Mouse (Mus musculus) cerebellum, adult 9-10 months (tissue): ENCODE results near the gene Epor.

Experiments
- DNase-seq: peaks from one replicate; pipeline ENCODE4 v3.0.0; 2022

The Epor gene

DNA sequence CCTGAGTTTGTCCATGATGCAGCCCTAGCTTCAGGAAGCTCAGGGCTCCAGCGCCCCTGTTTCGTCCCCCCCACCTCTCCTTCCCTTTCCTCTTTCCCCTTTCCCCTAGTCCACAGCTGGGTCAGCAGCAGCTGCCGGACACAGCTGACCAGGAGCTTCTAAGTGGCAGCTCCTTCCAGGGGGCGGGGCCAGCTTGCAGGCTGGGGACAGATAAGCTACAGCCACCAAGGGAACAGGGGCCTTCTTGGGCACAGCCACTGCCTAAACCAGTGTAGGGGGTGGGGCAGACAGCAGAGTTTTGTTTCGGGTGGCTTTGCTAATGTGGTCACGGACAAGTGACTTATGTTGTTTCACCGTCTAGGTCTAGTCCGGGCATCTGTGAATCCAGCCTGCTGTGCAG is at the start of gene Epor:
Gene Epor (minus strand): TSS at position 90 of the 400 bp plus-strand sequence.
- no peak for DNase-seq

DNA sequence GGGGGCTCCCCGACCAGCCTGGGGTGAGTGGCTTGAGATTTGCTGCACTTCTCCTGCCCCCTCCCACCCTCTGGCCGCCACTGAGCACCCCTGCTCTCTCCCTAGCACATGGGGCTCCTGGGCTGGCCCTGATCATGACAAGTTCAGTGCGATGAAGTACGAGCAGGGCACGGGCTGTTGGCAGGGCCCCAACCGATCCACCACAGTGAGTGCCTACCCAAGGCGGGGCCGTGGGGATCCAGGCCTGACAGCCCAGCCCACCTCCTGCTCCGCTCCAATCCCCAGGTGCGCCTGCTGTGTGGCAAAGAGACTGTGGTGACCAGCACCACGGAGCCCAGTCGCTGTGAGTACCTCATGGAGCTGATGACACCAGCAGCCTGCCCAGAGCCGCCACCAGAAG is 49.4 kb upstream of the Epor start:
- no peak for DNase-seq

DNA sequence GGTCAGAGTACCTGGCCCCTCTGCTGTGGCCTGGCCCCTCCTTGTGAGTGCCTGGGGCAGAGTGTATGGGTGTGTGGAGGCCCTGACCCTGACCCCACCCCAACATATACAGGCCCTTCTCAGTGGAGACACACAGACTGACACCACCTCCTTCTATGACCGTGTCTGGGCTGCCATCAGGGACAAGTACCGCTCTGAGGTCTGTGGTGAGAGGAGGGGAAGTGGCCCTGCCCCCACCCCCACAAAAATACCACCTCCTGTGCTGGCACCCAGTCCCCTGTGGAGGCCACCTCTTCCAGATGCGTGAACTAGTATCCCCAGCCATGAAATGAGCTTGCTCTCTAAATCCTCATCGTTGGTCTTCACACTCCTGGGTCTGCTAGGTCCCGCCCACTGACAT is 47.7 kb upstream of the Epor start:
- no peak for DNase-seq

DNA sequence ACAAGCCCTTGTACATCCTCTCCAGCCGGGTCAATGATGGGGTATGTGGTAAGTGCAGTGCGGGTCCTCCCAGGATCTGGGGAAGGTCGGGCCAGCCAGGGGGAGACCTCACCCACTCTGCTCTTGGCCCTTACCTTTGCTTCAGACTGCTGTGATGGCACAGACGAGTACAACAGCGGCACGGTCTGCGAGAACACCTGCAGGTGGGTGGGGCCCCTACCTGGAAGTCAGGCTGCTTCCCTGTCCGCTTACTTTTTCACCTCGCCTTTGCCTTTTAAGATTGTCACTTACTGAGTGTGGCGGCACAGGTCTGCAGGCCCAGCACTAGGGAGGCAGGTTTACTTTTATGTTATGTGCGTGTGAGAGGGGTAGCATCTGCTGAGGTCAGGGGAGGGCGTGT is 41.2 kb upstream of the Epor start:
- DNase-seq = no peak

DNA sequence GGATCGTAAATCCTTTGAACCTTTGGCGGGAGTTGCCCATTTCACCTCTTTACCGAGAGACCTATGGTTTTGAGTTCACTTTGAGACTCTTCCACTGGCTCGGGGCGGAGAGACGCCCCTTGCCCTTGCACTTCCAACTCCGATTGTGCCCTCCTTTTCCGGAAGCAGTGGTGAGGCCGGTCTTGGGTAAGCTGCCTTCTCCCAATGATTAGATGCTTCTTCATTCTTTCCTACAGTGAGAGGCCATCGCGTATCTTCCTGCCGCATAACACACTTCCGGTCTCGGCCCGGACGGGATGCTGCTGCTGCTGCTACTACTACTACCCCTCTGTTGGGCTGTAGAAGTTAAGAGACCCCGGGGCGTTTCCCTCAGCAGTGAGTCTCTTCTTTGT is 39.9 kb upstream of the Epor start:
- no peak for DNase-seq

DNA sequence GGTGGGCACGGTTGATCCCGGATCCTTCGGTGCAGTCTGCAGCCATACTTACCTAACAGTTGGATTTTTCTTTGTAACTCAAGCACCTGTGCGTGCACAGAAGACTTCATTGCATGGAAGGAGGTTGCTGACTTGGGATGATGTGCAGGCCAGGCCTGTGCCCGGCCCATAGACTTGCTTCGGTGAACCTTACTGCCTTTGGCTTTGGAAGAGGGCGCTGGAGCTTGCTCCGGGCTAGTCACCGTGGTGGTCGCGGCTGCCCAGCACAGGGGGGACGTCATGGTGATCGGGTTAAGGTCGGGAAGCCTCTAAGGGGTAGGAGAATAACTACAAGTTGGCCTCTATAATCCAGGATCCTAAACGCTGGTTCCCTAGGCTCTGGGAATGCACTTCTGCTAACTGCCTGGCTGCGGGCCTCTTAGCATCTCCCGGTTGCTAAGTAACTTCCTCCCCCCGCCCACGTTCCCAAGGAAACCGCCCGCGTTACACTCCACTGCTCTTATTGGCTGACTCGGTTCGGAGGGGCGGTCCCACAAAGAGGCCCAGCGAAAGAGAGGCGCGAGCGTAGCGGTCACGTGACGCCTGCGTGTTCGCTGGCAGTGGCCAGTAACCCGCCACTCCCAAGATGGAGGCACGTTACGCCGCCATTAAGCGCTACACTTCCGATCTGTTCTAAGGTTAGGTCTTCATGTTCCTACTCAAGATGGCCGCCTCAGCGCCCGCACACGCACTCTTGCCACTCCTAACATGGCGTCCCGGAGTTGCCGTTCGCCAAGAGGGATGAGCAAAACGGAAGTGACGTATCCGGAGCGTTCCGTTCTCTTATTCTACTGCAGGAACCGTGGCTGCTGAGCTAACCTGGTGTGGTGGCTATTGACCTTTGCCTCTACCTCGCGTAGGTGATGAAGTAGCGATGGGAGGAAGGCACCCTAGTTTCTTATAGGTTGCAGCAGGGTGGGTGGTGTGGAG is 39.2 kb upstream of the Epor start, which contains the start of the genes Ccdc151 and Prkcsh:
Gene Ccdc151 (minus strand): TSS at position 441 of the 969 bp plus-strand sequence.
Gene Prkcsh (plus strand): TSS at position 613 of the 969 bp plus-strand sequence.
- peak; percentile 99 for DNase-seq

DNA sequence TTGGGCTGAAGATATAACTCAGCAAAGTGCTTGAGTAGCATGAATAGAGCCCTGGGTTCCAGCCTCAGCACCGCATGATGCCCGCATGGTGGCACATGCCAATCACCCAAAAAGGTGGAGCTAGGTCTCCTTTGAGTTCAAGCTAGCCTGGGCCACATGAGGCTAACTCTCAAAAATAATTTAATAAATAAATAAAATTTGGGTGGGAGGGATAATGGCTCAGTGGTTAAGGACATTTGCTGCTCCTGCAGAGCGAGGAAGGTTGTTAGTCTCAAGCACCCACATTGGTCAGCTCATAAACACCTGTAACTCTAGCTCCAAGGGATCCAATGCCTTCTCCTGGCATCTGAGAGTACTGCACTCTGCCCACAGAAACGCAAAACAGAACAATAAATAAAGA is 38.3 kb upstream of the Epor start:
- no peak for DNase-seq

DNA sequence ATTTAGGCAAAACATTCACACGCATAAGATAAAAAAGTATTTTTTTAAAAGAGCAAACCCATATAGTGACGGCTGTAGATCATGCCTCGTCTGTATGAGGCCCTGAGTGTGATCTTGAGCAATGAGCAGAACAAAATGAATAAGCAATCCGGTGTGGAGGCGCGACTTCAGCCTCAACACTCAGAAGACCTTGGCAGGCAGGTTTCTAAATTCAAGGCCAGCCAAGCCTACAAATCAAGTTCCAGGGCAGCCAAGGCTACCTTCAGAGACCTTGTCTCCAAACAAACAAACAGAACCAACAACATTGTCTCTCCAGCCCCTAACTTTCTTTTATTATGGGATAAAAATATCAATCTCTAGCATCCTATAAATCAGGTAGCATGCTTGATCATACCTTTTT is 37.0 kb upstream of the Epor start:
- no peak for DNase-seq

DNA sequence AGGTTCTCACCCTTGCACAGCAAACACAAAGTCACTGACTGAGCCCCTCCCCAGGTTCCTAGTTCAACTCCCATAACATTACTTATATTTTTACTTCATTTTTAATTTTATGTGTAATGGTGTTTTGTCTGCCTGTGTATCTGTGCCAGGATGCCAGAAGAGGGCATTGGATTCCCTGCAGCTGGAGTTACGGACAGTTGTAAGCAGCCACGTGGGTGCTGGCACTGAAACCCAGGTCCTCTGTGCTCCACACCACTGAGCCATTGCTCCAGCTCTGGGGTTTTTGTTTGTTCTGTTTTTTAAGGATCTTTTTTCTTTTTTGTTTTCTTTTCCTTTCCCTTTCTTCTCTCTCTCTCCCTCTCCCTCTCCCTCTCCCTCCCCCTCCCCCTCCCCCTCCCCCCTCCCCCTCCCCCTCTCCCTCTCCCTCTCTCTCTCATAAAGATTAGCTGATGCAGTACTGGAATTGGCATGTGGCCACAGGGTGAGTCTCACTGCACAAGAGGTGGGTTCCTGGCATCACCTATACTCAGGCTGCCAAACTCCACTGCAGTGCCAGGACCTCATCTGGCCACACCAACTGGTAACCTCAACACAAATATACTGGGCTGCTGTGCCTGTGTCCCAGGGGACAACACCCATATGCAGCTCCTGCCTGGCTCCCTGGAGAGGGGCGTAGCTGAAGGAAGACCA is 33.0 kb upstream of the Epor start:
- no peak for DNase-seq

DNA sequence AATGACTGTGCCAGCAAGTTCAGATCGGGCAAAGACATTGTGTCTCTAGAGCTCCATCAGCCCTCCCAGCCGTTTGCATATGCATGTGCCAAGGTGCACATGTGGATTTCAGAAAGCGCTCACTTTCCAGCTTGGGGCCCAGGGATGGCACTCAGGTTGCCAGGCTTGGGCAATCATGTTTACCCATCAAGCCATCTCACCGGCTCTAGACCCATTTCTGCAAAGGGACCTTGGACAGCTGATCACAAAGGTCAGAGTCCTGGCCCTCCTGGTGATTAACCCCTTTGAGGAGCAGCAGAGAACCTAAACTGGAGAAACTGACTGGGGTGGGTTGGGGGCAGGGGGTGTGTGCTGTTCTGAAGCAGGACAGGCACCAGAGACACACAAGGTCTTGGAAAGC is 28.9 kb upstream of the Epor start:
- no peak for DNase-seq

DNA sequence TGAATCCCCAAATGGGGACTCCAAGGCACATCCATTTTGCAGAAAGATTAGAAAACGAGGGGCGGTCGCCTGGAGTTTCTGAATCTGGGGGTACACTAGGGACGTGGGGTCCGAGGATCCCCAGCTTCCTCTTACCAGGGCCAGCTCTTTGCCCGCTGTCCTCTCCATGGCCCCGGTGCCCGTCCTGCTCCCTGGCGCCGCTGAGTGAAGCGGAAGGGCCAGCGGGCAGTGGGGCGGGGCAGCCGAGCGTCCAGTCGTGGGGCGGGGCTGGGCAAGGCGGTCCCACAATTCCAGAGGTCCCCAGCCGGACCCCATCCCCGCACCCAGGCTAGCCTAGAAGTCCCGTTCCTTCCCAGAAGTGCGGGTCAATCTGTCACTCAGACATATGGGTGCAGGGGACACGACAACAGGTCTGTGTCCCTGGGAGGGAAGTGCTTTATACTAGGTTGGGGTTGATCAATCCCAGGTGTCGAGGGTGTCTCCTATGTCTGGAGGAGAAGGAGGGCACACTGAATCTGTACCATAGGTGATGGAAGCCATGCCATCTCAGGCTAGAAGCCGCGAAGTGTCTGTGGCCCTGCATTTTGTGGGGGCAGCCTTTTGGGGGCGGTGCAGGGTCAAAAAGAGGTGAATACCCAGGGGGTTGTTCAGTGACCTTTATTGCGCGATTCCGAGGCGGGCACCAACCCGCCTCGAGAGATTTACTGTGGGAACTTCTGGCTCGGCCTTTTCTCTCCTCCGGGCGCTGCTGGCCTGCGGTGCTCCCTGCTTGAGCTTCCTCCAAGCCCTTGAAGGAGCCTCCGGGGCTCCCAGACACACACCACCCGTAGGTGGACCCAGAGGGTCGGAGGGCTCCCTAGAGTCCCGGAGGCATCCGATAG is 26.2 kb upstream of the Epor start, which contains the start of gene Rgl3:
Gene Rgl3 (minus strand): TSS at position 217 of the 881 bp plus-strand sequence.
- peak; percentile 81 for DNase-seq

DNA sequence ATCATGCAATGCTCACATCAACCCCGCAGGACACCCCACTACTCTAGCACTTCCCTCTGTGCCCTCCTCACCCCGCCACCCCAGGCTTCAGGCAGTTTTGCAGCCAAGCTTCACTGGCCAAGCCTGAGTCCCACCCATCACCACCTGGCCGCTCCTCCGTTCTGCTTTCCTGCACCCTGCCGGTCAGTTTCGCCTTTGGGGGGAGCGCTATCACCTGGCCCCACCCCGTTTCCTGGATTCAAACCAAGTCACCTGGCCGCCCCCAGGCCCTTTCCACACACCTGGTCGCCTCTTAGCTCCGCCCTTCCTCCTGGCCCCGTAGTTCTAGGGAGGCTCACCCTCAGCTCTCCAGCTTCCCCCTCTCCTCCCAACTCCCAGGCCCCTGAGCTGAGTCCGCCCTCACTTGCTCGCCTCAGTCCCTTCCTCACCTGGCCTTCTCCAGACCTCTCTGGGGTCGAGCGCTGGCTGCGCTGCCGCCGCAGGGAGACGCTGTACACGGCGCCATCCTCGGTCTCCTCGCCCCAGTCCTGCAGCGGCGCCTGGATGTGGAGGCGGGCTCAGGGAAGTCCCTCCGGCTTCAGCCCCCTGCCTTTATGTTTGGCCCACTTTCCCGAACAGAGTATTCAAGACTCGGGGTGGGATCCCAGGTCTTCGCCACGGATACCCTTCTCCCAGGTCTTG is 25.3 kb upstream of the Epor start:
- peak; percentile 78 for DNase-seq

DNA sequence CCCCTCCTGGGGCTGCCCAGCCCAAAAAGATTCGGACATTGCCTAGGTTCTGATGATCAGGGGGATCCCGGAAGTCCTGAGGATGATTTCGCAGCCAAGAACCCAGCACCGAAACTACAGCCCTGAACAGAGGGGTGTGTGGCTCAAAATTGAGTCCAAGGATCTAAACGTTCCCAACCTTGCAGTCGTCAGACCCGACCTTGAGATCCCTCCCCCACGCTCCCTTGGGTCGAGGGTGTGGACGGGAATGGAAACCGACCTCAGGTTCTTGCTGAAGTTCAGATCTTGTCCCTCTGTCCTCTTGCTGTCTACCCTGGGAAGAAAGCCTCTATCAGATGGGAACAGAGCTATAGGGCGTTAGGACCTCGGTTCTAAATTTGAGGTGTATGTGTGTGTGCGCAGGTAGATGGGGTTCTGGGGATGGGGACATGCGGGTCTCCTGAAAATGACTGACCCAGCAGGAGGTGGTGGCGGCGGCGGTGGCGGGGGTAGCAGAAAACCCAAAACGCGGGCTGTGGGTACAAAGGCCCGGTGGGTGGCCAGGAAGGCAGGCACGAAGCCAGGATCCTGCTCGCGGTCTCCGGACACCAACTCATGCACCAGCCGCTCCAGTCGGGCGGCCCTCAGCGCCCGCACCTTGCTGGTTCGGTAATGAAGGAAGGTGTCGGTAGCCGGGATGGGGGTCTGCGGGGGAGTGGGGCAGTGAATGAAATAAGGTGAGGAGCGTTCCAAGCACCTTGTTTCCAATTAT is 24.5 kb upstream of the Epor start:
- DNase-seq = peak; percentile 77

DNA sequence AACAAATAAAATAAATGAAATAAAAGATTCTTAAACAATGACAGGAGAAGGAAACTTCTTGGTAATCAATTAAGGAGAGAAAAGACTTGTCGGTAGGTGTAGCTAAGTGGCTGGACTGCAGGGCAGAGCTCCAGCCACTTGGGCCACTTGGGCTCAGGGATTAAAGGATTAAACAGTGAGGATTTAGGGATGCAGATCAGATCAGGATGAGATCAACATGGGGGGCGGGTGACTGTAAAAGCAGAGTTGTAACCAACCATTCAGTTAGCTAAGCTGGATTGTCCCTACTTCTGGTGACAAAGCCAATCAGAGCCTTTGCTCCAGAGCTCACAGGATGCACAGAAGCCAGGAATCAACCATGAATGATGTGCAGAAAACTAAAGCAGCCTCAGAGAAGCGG is 20.6 kb upstream of the Epor start:
- DNase-seq = no peak

DNA sequence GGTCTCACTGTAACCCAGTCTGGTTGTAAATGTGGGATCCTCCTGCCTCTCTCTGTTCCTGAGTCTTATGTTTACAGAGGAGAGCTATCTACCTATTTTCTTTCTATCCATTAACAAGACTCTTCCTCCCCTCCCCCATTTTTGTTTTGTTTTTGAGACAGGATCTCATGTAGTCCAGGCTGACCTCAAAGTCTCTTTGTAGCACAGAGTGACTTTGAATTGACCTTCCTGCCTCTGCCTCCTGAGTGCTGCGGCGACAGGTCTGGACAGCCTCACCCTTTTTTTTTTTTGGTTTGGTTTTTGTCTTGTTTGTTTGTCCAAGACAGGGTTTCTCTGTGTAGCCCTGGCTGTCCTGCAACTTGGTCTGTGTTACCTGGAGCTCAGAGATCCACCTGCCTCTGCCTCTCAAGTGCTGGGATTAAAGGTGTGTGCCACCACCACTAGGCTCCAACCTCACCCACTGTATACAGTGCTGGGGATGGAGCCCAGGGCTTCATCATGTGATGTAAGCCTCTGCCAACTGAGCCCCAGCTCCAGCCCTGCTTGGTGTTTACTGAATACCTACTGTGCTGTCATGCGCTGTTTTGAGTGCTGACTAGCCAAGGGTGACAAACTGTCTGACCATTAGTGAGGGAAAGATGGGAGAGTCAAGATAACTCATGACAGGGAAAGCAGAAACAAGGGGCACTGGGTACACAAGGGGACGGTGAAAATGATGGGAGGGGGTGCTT is 15.3 kb upstream of the Epor start:
- no peak for DNase-seq

DNA sequence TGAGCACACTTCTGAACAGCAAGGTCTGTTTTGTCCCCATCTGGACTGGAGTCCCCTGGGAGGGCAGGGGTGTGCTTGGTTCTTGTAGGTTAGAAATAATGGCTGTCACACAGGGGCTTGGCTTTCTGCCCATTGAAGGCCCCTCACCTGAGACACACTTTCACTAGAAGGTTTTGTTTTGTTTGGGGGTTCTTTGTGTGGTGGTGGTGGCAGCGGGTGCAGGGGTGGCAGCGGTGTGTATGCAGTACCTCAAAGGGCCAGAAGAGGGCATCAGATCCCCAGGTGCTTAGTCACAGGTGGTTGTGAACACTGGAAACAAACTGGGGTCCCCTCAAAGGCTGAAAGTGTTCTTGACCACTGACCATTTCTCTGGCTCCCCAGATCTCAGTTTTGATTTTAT is 14.7 kb upstream of the Epor start:
- no peak for DNase-seq

DNA sequence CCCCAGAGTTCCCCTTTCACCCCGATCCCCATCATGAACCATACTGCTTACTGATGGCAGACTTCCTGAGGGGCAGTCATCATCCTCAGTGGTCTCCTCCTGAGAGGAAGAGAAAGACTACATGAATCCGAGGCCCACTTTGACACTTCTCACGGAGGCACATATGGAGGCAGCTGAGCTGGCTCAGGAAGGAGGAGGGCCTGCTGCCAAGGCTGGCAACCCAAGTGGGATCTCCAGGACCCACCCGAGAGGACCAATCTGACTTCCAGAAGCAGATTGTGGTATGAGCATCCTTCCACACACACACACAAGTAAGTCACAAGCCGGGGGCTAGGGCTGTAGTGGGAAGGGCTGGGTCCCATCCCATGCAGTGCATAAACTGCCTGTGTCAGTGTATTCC is 14.0 kb upstream of the Epor start:
- no peak for DNase-seq

DNA sequence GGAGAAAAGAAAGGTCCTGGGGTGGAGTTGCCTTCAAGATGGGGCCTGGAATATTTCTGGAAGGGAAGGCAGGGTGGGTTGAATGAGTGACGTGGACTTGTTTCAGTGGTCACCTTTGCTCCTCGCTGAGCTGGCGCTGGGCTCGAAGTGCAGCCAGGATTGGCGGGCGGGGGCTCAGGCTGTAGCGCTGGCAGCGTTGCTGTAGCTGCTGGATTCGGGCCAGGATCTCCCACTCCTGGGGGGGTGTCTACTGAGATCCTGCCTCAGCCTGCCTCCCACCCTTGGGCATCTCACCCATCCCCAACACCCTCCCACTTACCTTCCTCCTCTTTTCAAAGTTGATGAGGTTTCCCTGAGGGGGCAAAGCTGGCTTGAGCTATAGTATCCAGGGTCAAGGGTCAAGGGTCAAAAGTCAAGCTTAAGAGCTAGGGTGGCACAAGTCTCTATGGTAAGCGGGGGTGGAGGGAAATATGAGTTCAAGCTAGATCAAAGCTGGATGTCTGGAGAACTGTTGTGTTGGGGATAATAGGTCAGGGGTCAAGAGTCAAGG is 13.4 kb upstream of the Epor start:
- no peak for DNase-seq

DNA sequence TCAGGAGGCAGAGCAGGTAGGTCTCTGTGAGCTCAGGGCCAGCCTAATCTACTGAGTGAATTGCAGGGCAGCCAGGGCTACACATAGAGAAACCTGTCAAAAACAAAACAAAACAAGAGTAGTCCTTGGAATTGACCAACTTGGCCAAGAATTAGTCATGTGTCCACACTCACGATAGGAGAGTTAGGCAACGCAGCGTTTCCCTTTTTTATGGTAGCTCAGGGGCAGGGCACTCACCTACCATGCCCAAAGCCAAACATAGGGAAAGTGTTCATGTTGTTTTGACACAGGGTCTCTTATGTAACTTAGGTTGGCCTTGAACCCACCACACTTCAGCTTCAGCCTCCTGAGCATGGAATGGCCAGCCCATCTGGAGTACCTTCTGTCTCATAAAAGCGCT is 6.0 kb upstream of the Epor start:
- DNase-seq = no peak

DNA sequence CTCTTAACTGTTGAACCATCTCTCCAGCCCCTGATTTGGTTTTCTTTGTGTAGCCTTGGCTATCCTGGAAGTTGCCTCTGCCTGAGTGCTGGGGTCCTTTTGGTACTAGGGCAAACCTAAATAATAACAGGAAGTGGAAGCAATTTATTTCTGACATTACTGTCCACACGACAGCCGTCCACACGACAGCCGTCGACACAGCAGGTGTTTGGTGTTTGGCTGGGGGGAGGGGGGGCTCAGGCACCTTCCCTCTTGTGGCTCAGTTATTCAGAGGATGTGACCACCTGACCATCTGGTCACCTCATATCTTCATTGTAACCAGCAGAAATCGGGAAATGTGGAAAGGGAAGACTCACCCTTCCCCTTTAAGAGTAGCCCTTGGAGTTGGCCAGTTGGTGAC is 5.6 kb upstream of the Epor start:
- no peak for DNase-seq
